Mouse (Mus musculus): ENCODE data around the gene Fer.

DNA sequence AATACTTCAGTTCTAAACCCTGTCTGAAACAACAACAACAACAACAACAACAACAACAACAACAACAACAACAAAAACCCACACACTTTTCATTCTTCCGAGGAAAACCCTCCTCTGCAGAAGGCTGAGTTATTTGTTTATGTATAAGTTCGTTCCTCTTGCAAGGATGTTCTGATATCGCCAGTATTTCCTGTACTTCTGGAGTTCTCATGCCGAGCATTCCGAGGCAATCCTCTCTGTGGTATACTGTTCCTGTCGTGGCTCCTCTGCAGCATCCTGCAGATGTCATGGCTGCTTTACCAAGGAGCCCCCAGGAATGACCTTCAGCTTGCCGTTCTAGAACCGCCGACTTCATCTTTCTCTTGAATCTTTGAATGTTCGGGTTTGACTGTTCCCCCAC lies 106.6 kb downstream of the Fer start:
- TF ChIP-seq CTCF (IDR thresholded peaks at IDR 0.05; ENCODE audit: low read depth, low read length), result no peak
- no peak for TF ChIP-seq POLR2A (IDR thresholded peaks at IDR 0.05; ENCODE audit: borderline replicate concordance, low read depth, low read length)
